Mouse (Mus musculus): ENCODE results near the gene Sirt4. TPM values are rescaled to one million over a fixed set of nuclear protein-coding genes. Genes with fewer than 3 reads are reported as not detected.
A peak's percentile ranks its signal among the peaks of the same experiment; 100 is the strongest.

Sirt4 gene
- total and polyA plus RNA-seq, 2 experiments from 2014 or later, result 20.2 to 33.7 TPM

GRCm38 (mm10) chr5:115436421-115437124 lies 48.0 kb downstream of the Sirt4 start:
- H3K4me1 ChIP-seq (ENCODE audit: insufficient read depth, low read length), result peaks cover 61% of the 10 kb centered on the region
- H3K4me3 ChIP-seq (ENCODE audit: low read length), result peak overlapping the region; percentile 26
- peak overlapping the region; percentile 98 for H3K27ac ChIP-seq
- no peaks in the 10 kb centered on the region for H3K36me3 ChIP-seq (ENCODE audit: insufficient read depth, low read length)
- H3K4me2 ChIP-seq (ENCODE audit: low read depth, low read length), result peak overlapping the region; percentile 59
- peak overlapping the region; percentile 61 for H3K9ac ChIP-seq (replicated peaks; ENCODE audit: low read length)
- 0% methylated on average over 30 of the region's 43 CpGs for WGBS
- DNase-seq (ENCODE audit: low spot score) (peak; percentile 97), ATAC-seq (peak; percentile 93)
- no peaks in the 10 kb centered on the region for H3K9me3 ChIP-seq (ENCODE audit: low read length)
- no peaks in the 10 kb centered on the region for H3K27me3 ChIP-seq (ENCODE audit: insufficient read depth, low read length)
- TF ChIP-seq CTCF (IDR thresholded peaks at IDR 0.05; ENCODE audit: low read depth), result peak; percentile 27

- H3K9me3 ChIP-seq (ENCODE audit: low read length), result no peaks in the 10 kb centered on the region
- peak; percentile 9 for DNase-seq (ENCODE audit: low spot score)
- peak overlapping the region; percentile 26 for H3K4me3 ChIP-seq (ENCODE audit: low read length)
- WGBS, result 11% methylated on average over 8 of the region's 8 CpGs
- H3K27me3 ChIP-seq (ENCODE audit: insufficient read depth, low read length), result no peaks in the 10 kb centered on the region
- TF ChIP-seq CTCF (IDR thresholded peaks at IDR 0.05; ENCODE audit: low read depth), result no peak
- peak overlapping the region; percentile 61 for H3K9ac ChIP-seq (replicated peaks; ENCODE audit: low read length)
- peak overlapping the region; percentile 59 for H3K4me2 ChIP-seq (ENCODE audit: low read depth, low read length)
- H3K36me3 ChIP-seq (ENCODE audit: insufficient read depth, low read length), result no peaks in the 10 kb centered on the region
- peaks cover 63% of the 10 kb centered on the region for H3K4me1 ChIP-seq (ENCODE audit: insufficient read depth, low read length)
- H3K27ac ChIP-seq, result peak overlapping the region; percentile 98
- ATAC-seq, result no peak
These were observed 48.7 kb downstream of the Sirt4 start for GRCm38 (mm10) chr5:115435755-115436379.

- ATAC-seq (no peak), DNase-seq (ENCODE audit: low spot score) (peak; percentile 54)
- H3K4me2 ChIP-seq (ENCODE audit: low read depth, low read length), result peak overlapping the region; percentile 59
- no peaks in the 10 kb centered on the region for H3K27me3 ChIP-seq (ENCODE audit: insufficient read depth, low read length)
- no peak overlapping the region for H3K4me3 ChIP-seq (ENCODE audit: low read length)
- no peaks in the 10 kb centered on the region for H3K36me3 ChIP-seq (ENCODE audit: insufficient read depth, low read length)
- no peak for TF ChIP-seq CTCF (IDR thresholded peaks at IDR 0.05; ENCODE audit: low read depth)
- H3K27ac ChIP-seq, result peak overlapping the region; percentile 98
- peaks cover 63% of the 10 kb centered on the region for H3K4me1 ChIP-seq (ENCODE audit: insufficient read depth, low read length)
- H3K9ac ChIP-seq (replicated peaks; ENCODE audit: low read length), result peak overlapping the region; percentile 61
- 9% methylated on average over 15 of the region's 15 CpGs for WGBS
- no peaks in the 10 kb centered on the region for H3K9me3 ChIP-seq (ENCODE audit: low read length)
These were observed 49.4 kb downstream of the Sirt4 start for GRCm38 (mm10) chr5:115434853-115435754.

GRCm38 (mm10) chr5:115434280-115434852 lies 50.2 kb downstream of the Sirt4 start:
- Histone ChIP-seq H3K36me3 (ENCODE audit: insufficient read depth, low read length) (no peaks in the 10 kb centered on the region), H3K4me1 (ENCODE audit: insufficient read depth, low read length) (peaks cover 63% of the 10 kb centered on the region), H3K27ac (peak overlapping the region; percentile 98), H3K9me3 (ENCODE audit: low read length) (no peaks in the 10 kb centered on the region), H3K9ac (replicated peaks; ENCODE audit: low read length) (peak overlapping the region; percentile 61), H3K4me2 (ENCODE audit: low read depth, low read length) (peak overlapping the region; percentile 59; the same call in 1 of the 2 replicates), H3K27me3 (ENCODE audit: insufficient read depth, low read length) (no peaks in the 10 kb centered on the region), H3K4me3 (ENCODE audit: low read length) (no peak overlapping the region)
- WGBS, result 24% methylated on average over 11 of the region's 11 CpGs
- DNase-seq (ENCODE audit: low spot score) (peak; percentile 18), ATAC-seq (no peak)
- no peak for TF ChIP-seq CTCF (IDR thresholded peaks at IDR 0.05; ENCODE audit: low read depth)

GRCm38 (mm10) chr5:115433191-115433590 lies 51.3 kb downstream of the Sirt4 start:
- Histone ChIP-seq H3K27me3 (ENCODE audit: insufficient read depth, low read length) (no peaks in the 10 kb centered on the region), H3K27ac (0 out of 2 replicates have a peak overlapping the region, but pooled peaks have one; percentile 8), H3K9me3 (ENCODE audit: low read length) (no peaks in the 10 kb centered on the region), H3K36me3 (ENCODE audit: insufficient read depth, low read length) (no peaks in the 10 kb centered on the region), H3K4me2 (ENCODE audit: low read depth, low read length) (peak overlapping the region; percentile 95; the same call in 1 of the 2 replicates), H3K4me1 (ENCODE audit: insufficient read depth, low read length) (peaks cover 60% of the 10 kb centered on the region), H3K4me3 (ENCODE audit: low read length) (no peak overlapping the region), H3K9ac (replicated peaks; ENCODE audit: low read length) (no peak overlapping the region)
- no peak for ATAC-seq
- no peak for DNase-seq (ENCODE audit: low spot score)
- WGBS, result 61% methylated on average over 8 of the region's 8 CpGs
- no peak for TF ChIP-seq CTCF (IDR thresholded peaks at IDR 0.05; ENCODE audit: low read depth)

GRCm38 (mm10) chr5:115432395-115432794 lies 52.1 kb downstream of the Sirt4 start:
- no peak for TF ChIP-seq CTCF (IDR thresholded peaks at IDR 0.05; ENCODE audit: low read depth)
- H3K27ac ChIP-seq, result peak overlapping the region; percentile 84; the same call in 1 of the 2 replicates
- WGBS, result 31% methylated on average over 11 of the region's 11 CpGs
- no peaks in the 10 kb centered on the region for H3K36me3 ChIP-seq (ENCODE audit: insufficient read depth, low read length)
- H3K9me3 ChIP-seq (ENCODE audit: low read length), result no peaks in the 10 kb centered on the region
- H3K4me1 ChIP-seq (ENCODE audit: insufficient read depth, low read length), result peaks cover 59% of the 10 kb centered on the region
- H3K9ac ChIP-seq (replicated peaks; ENCODE audit: low read length), result peak overlapping the region; percentile 44; the same call in 1 of the 2 replicates
- peak overlapping the region; percentile 95 for H3K4me2 ChIP-seq (ENCODE audit: low read depth, low read length)
- H3K4me3 ChIP-seq (ENCODE audit: low read length), result peak overlapping the region; percentile 96
- H3K27me3 ChIP-seq (ENCODE audit: insufficient read depth, low read length), result no peaks in the 10 kb centered on the region
- DNase-seq (ENCODE audit: low spot score), result no peak
- no peak for ATAC-seq
